Mouse (Mus musculus): ENCODE data around the gene Ginm1. TPM values are rescaled to one million over a fixed set of nuclear protein-coding genes. Genes with fewer than 3 reads are reported as not detected.
A peak's percentile ranks its signal among the peaks of the same experiment; 100 is the strongest.

Gene Ginm1
- polyA plus RNA-seq, 1 experiment from 2014 or later: 85.6 TPM

- H3K27ac ChIP-seq: peak within 1 kb of the TSS; percentile 52
- peak; percentile 90 for ATAC-seq (ENCODE audit: insufficient read depth, low FRiP score, low read depth)
- peak within 1 kb of the TSS; percentile 29 for H3K4me3 ChIP-seq (replicated peaks)
- H3K4me1 ChIP-seq: 0 out of 2 replicates have a peak, but pooled peaks cover 5% of the 10 kb centered on the region
- 2% methylated on average over 15 of the region's 15 CpGs for WGBS
- H3K4me2 ChIP-seq: peak within 1 kb of the TSS; percentile 57
- H3K9me3 ChIP-seq: no peaks in the 10 kb centered on the region
- H3K36me3 ChIP-seq: no peaks in the 10 kb centered on the region
- no peaks in the 10 kb centered on the region for H3K27me3 ChIP-seq (replicated peaks)
- no peak within 1 kb of the TSS for H3K9ac ChIP-seq
These were observed 39.6 kb upstream of the Ginm1 start, which contains the start of gene Zc3h12d for GRCm38 (mm10) chr10:7832171-7832676. Gene Zc3h12d (plus strand): TSS chr10:7832470.

- Histone ChIP-seq H3K9me3 (no peaks in the 10 kb centered on the region), H3K4me3 (replicated peaks) (no peak overlapping the region), H3K36me3 (peaks cover 11% of the 10 kb centered on the region; the same call in 1 of the 2 replicates), H3K4me2 (no peak overlapping the region), H3K27me3 (replicated peaks) (no peaks in the 10 kb centered on the region), H3K9ac (no peak overlapping the region), H3K27ac (no peak overlapping the region), H3K4me1 (no peaks in the 10 kb centered on the region)
- WGBS: 91% methylated on average over 9 of the region's 9 CpGs
- ATAC-seq (ENCODE audit: insufficient read depth, low FRiP score, low read depth): no peak
These were observed 33.5 kb upstream of the Ginm1 start for GRCm38 (mm10) chr10:7826106-7826505.

GRCm38 (mm10) chr10:7825281-7825665, 32.6 kb upstream of the Ginm1 start:
- Histone ChIP-seq H3K4me2 (no peak overlapping the region), H3K27me3 (replicated peaks) (no peaks in the 10 kb centered on the region), H3K36me3 (peaks cover 14% of the 10 kb centered on the region), H3K9me3 (no peaks in the 10 kb centered on the region), H3K4me1 (no peaks in the 10 kb centered on the region), H3K27ac (no peak overlapping the region), H3K4me3 (replicated peaks) (no peak overlapping the region), H3K9ac (no peak overlapping the region)
- no peak for ATAC-seq (ENCODE audit: insufficient read depth, low FRiP score, low read depth)
- 88% methylated on average over 4 of the region's 4 CpGs for WGBS

- H3K4me3 ChIP-seq (replicated peaks): no peak overlapping the region
- no peak overlapping the region for H3K4me2 ChIP-seq
- whole genome bisulfite sequencing: 83% methylated on average over 9 of the region's 9 CpGs
- no peak for ATAC-seq (ENCODE audit: insufficient read depth, low FRiP score, low read depth)
- no peaks in the 10 kb centered on the region for H3K27me3 ChIP-seq (replicated peaks)
- no peaks in the 10 kb centered on the region for H3K4me1 ChIP-seq
- no peaks in the 10 kb centered on the region for H3K9me3 ChIP-seq
- H3K27ac ChIP-seq: no peak overlapping the region
- peaks cover 16% of the 10 kb centered on the region for H3K36me3 ChIP-seq
- no peak overlapping the region for H3K9ac ChIP-seq
These were observed 32.1 kb upstream of the Ginm1 start for GRCm38 (mm10) chr10:7824663-7825280.

GRCm38 (mm10) chr10:7821981-7822380, 29.4 kb upstream of the Ginm1 start:
- H3K36me3 ChIP-seq: peaks cover 23% of the 10 kb centered on the region
- no peak overlapping the region for H3K4me2 ChIP-seq
- WGBS: 93% methylated on average over 12 of the region's 12 CpGs
- H3K27ac ChIP-seq: no peak overlapping the region
- no peak overlapping the region for H3K4me3 ChIP-seq (replicated peaks)
- H3K4me1 ChIP-seq: no peaks in the 10 kb centered on the region
- ATAC-seq (ENCODE audit: insufficient read depth, low FRiP score, low read depth): no peak
- no peaks in the 10 kb centered on the region for H3K9me3 ChIP-seq
- H3K27me3 ChIP-seq (replicated peaks): no peaks in the 10 kb centered on the region
- no peak overlapping the region for H3K9ac ChIP-seq

GRCm38 (mm10) chr10:7820171-7820570, 27.5 kb upstream of the Ginm1 start:
- H3K4me2 ChIP-seq: no peak overlapping the region
- no peak overlapping the region for H3K9ac ChIP-seq
- H3K27me3 ChIP-seq (replicated peaks): no peaks in the 10 kb centered on the region
- no peak for ATAC-seq (ENCODE audit: insufficient read depth, low FRiP score, low read depth)
- no peaks in the 10 kb centered on the region for H3K9me3 ChIP-seq
- H3K36me3 ChIP-seq: peaks cover 23% of the 10 kb centered on the region
- H3K27ac ChIP-seq: no peak overlapping the region
- H3K4me3 ChIP-seq (replicated peaks): no peak overlapping the region
- WGBS: 80% methylated on average over 5 of the region's 5 CpGs
- H3K4me1 ChIP-seq: no peaks in the 10 kb centered on the region

- no peak overlapping the region for H3K27ac ChIP-seq
- H3K9me3 ChIP-seq: no peaks in the 10 kb centered on the region
- H3K27me3 ChIP-seq (replicated peaks): no peaks in the 10 kb centered on the region
- H3K9ac ChIP-seq: no peak overlapping the region
- no peak for ATAC-seq (ENCODE audit: insufficient read depth, low FRiP score, low read depth)
- peaks cover 23% of the 10 kb centered on the region for H3K36me3 ChIP-seq
- H3K4me2 ChIP-seq: no peak overlapping the region
- no peak overlapping the region for H3K4me3 ChIP-seq (replicated peaks)
- no peaks in the 10 kb centered on the region for H3K4me1 ChIP-seq
- 81% methylated on average over 4 of the region's 4 CpGs for WGBS
These were observed 27.0 kb upstream of the Ginm1 start for GRCm38 (mm10) chr10:7819603-7820002.

GRCm38 (mm10) chr10:7819156-7819555, 26.5 kb upstream of the Ginm1 start:
- H3K4me3 ChIP-seq (replicated peaks): no peak overlapping the region
- no peak overlapping the region for H3K27ac ChIP-seq
- H3K9me3 ChIP-seq: no peaks in the 10 kb centered on the region
- H3K4me2 ChIP-seq: no peak overlapping the region
- no peaks in the 10 kb centered on the region for H3K4me1 ChIP-seq
- H3K27me3 ChIP-seq (replicated peaks): no peaks in the 10 kb centered on the region
- peaks cover 23% of the 10 kb centered on the region for H3K36me3 ChIP-seq
- 91% methylated on average over 4 of the region's 4 CpGs for WGBS
- no peak overlapping the region for H3K9ac ChIP-seq
- ATAC-seq (ENCODE audit: insufficient read depth, low FRiP score, low read depth): no peak

- H3K27ac ChIP-seq: no peak overlapping the region
- no peaks in the 10 kb centered on the region for H3K4me1 ChIP-seq
- no peak overlapping the region for H3K4me3 ChIP-seq (replicated peaks)
- no peak for ATAC-seq (ENCODE audit: insufficient read depth, low FRiP score, low read depth)
- no peak overlapping the region for H3K4me2 ChIP-seq
- peaks cover 22% of the 10 kb centered on the region for H3K36me3 ChIP-seq
- H3K9me3 ChIP-seq: no peaks in the 10 kb centered on the region
- 93% methylated on average over 4 of the region's 4 CpGs for WGBS
- no peak overlapping the region for H3K9ac ChIP-seq
- no peaks in the 10 kb centered on the region for H3K27me3 ChIP-seq (replicated peaks)
These were observed 26.1 kb upstream of the Ginm1 start for GRCm38 (mm10) chr10:7818676-7819075.

- Histone ChIP-seq H3K4me3 (replicated peaks) (no peak overlapping the region), H3K9ac (no peak overlapping the region), H3K27me3 (replicated peaks) (no peaks in the 10 kb centered on the region), H3K4me2 (no peak overlapping the region), H3K36me3 (peaks cover 12% of the 10 kb centered on the region), H3K27ac (no peak overlapping the region), H3K4me1 (no peaks in the 10 kb centered on the region), H3K9me3 (no peaks in the 10 kb centered on the region)
- WGBS: 77% methylated on average over 2 of the region's 2 CpGs
- no peak for ATAC-seq (ENCODE audit: insufficient read depth, low FRiP score, low read depth)
These were observed 23.9 kb upstream of the Ginm1 start for GRCm38 (mm10) chr10:7816476-7816875.

GRCm38 (mm10) chr10:7809937-7810336, 17.3 kb upstream of the Ginm1 start:
- WGBS: 47% methylated on average over 2 of the region's 2 CpGs
- H3K27ac ChIP-seq: no peak overlapping the region
- H3K36me3 ChIP-seq: peaks cover 13% of the 10 kb centered on the region; the same call in 1 of the 2 replicates
- no peaks in the 10 kb centered on the region for H3K9me3 ChIP-seq
- no peaks in the 10 kb centered on the region for H3K27me3 ChIP-seq (replicated peaks)
- no peak overlapping the region for H3K9ac ChIP-seq
- H3K4me1 ChIP-seq: no peaks in the 10 kb centered on the region
- peak; percentile 22; the same call in 1 of the 2 replicates for ATAC-seq (ENCODE audit: insufficient read depth, low FRiP score, low read depth)
- H3K4me2 ChIP-seq: no peak overlapping the region
- no peak overlapping the region for H3K4me3 ChIP-seq (replicated peaks)

GRCm38 (mm10) chr10:7802519-7803140, 10.0 kb upstream of the Ginm1 start:
- no peak overlapping the region for H3K4me3 ChIP-seq (replicated peaks)
- 91% methylated on average over 2 of the region's 2 CpGs for WGBS
- no peaks in the 10 kb centered on the region for H3K27me3 ChIP-seq (replicated peaks)
- H3K4me2 ChIP-seq: no peak overlapping the region
- peaks cover 33% of the 10 kb centered on the region for H3K36me3 ChIP-seq
- ATAC-seq (ENCODE audit: insufficient read depth, low FRiP score, low read depth): no peak
- no peak overlapping the region for H3K27ac ChIP-seq
- no peaks in the 10 kb centered on the region for H3K4me1 ChIP-seq
- no peaks in the 10 kb centered on the region for H3K9me3 ChIP-seq
- no peak overlapping the region for H3K9ac ChIP-seq

Data from stomach, embryonic 15.5 days (tissue).